Mouse (Mus musculus): ENCODE data around the gene Krtap17-1. TPM values are rescaled to one million over a fixed set of nuclear protein-coding genes. Genes with fewer than 3 reads are reported as not detected.

The Krtap17-1 gene
- not detected in 2 replicates for polyA plus RNA-seq (2014; fragmentation: Nextera tagmentation; extraction: Ambion mirVana)

GRCm38 (mm10) chr11:99993620-99994383 lies at the start of gene Krtap17-1:
Gene Krtap17-1, minus strand, starts transcription at chr11:99993994.
- no peak within 1 kb of the TSS for H3K27ac ChIP-seq (ENCODE audit: low read depth)
- ATAC-seq (replicated peaks; ENCODE audit: low FRiP score, low TSS enrichment, low read depth) (no peak), DNase-seq (ENCODE audit: low spot score) (no peak)
- H3K4me2 ChIP-seq (ENCODE audit: low read length) = peak within 1 kb of the TSS; percentile 1; the same call in 1 of the 2 replicates
- WGBS = 19% methylated on average over 26 of the region's 26 CpGs
- H3K27me3 ChIP-seq (replicated peaks; ENCODE audit: control insufficient read depth, insufficient read depth, low read length) = 0 out of 2 replicates have a peak, but pooled peaks cover 6% of the 10 kb centered on the region
- no peak within 1 kb of the TSS for H3K9ac ChIP-seq (ENCODE audit: low read length)
- H3K4me1 ChIP-seq (replicated peaks; ENCODE audit: control insufficient read depth, insufficient read depth, low read length) = peaks cover 3% of the 10 kb centered on the region; the same call in 1 of the 2 replicates
- H3K36me3 ChIP-seq (ENCODE audit: control insufficient read depth, insufficient read depth, low read length) = no peaks in the 10 kb centered on the region
- H3K9me3 ChIP-seq (ENCODE audit: control insufficient read depth, low read length) = no peaks in the 10 kb centered on the region
- H3K4me3 ChIP-seq (ENCODE audit: low read depth, low read length) = no peak within 1 kb of the TSS

- Histone ChIP-seq H3K27me3 (replicated peaks; ENCODE audit: control insufficient read depth, insufficient read depth, low read length) (no peaks in the 10 kb centered on the region), H3K27ac (ENCODE audit: low read depth) (no peak within 1 kb of the TSS), H3K4me3 (ENCODE audit: low read depth, low read length) (no peak within 1 kb of the TSS), H3K9me3 (ENCODE audit: control insufficient read depth, low read length) (no peaks in the 10 kb centered on the region), H3K4me1 (replicated peaks; ENCODE audit: control insufficient read depth, insufficient read depth, low read length) (no peaks in the 10 kb centered on the region), H3K36me3 (ENCODE audit: control insufficient read depth, insufficient read depth, low read length) (no peaks in the 10 kb centered on the region), H3K4me2 (ENCODE audit: low read length) (no peak within 1 kb of the TSS), H3K9ac (ENCODE audit: low read length) (no peak within 1 kb of the TSS)
- DNase-seq (ENCODE audit: low spot score) (peak; percentile 15), ATAC-seq (replicated peaks; ENCODE audit: low FRiP score, low TSS enrichment, low read depth) (no peak)
- WGBS = 90% methylated on average over 6 of the region's 6 CpGs
Measured at GRCm38 (mm10) chr11:100041454-100041853, 47.7 kb upstream of the Krtap17-1 start, which contains the start of gene Krt34. Gene Krt34, minus strand, starts transcription at chr11:100041554.

DNA sequence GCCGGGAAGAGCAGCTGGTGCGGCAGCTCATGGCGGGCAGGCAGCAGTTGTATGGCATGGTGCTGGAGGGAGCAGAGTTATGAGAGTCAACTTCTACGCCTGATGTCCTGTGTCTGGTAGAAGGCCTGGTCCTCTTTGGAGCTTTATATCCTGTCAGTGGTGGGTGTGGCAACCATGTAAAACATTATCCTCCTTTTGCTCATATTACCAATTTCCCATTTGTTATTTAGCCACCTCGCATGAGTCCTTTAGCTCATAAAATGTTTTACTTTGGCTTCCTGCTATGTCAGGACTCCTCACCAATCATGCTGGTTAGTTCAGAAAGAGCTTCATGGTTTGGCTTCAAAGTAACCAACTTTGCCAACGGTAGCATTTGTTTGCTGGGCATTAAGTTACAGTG lies 36.0 kb upstream of the Krtap17-1 start, which contains the start of gene Krt33b:
Krt33b (minus strand) TSS at position 101 of the 400 bp plus-strand sequence.
- Histone ChIP-seq H3K36me3 (ENCODE audit: control insufficient read depth, insufficient read depth, low read length) (no peaks in the 10 kb centered on the region), H3K4me3 (ENCODE audit: low read depth, low read length) (no peak within 1 kb of the TSS), H3K27ac (ENCODE audit: low read depth) (no peak within 1 kb of the TSS), H3K4me1 (replicated peaks; ENCODE audit: control insufficient read depth, insufficient read depth, low read length) (no peaks in the 10 kb centered on the region), H3K4me2 (ENCODE audit: low read length) (no peak within 1 kb of the TSS), H3K9ac (ENCODE audit: low read length) (no peak within 1 kb of the TSS), H3K27me3 (replicated peaks; ENCODE audit: control insufficient read depth, insufficient read depth, low read length) (no peaks in the 10 kb centered on the region), H3K9me3 (ENCODE audit: control insufficient read depth, low read length) (no peaks in the 10 kb centered on the region)
- 84% methylated on average over 6 of the region's 6 CpGs for WGBS
- no peak for ATAC-seq (replicated peaks; ENCODE audit: low FRiP score, low TSS enrichment, low read depth)
- DNase-seq (ENCODE audit: low spot score) = no peak

DNA sequence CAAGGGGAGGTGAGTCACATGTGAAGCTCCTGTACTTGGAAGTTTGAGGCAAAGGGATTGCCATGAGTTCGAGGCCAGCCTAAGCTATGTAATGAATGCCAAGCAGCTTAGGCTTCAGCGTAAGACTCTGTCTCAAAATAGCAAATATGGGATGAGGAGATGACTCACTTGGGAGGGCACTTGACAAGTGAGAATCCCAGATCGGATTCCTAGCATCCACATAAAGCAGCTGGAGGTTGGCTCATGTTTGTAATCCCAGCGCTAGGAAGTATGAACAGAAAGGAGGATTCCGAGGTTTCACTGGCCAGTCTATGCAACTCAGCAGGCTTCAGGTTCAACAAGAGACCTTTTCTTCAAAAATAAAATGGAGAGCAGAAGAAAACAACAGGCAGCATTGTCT lies 27.6 kb upstream of the Krtap17-1 start:
- Histone ChIP-seq H3K27me3 (replicated peaks; ENCODE audit: control insufficient read depth, insufficient read depth, low read length) (no peaks in the 10 kb centered on the region), H3K4me2 (ENCODE audit: low read length) (no peak overlapping the region), H3K9me3 (ENCODE audit: control insufficient read depth, low read length) (no peaks in the 10 kb centered on the region), H3K27ac (ENCODE audit: low read depth) (no peak overlapping the region), H3K4me3 (ENCODE audit: low read depth, low read length) (no peak overlapping the region), H3K4me1 (replicated peaks; ENCODE audit: control insufficient read depth, insufficient read depth, low read length) (no peaks in the 10 kb centered on the region), H3K36me3 (ENCODE audit: control insufficient read depth, insufficient read depth, low read length) (no peaks in the 10 kb centered on the region), H3K9ac (ENCODE audit: low read length) (no peak overlapping the region)
- 72% methylated on average over 5 of the region's 5 CpGs for WGBS
- ATAC-seq (replicated peaks; ENCODE audit: low FRiP score, low TSS enrichment, low read depth) (no peak), DNase-seq (ENCODE audit: low spot score) (no peak)

DNA sequence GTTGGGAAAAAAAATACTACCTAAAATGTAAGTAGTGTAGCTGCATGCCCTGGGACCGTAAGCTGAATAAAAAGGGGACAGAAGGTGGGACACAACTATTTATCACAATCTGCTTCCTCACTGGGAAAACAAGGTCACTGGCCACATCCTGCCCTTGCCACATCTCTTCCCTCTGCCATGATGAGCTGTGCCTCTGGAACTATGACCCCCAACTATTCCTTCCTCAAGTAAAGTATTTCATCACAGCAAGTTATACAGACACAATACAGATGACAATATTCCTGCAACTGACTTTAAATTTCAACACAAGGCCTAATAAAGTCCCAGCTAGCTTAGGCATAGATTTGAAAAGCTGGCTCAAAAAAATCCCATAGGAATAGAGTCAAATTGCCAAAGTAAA lies 25.7 kb upstream of the Krtap17-1 start:
- no peaks in the 10 kb centered on the region for H3K4me1 ChIP-seq (replicated peaks; ENCODE audit: control insufficient read depth, insufficient read depth, low read length)
- no peak for ATAC-seq (replicated peaks; ENCODE audit: low FRiP score, low TSS enrichment, low read depth)
- no peaks in the 10 kb centered on the region for H3K9me3 ChIP-seq (ENCODE audit: control insufficient read depth, low read length)
- no peak overlapping the region for H3K4me3 ChIP-seq (ENCODE audit: low read depth, low read length)
- H3K9ac ChIP-seq (ENCODE audit: low read length) = no peak overlapping the region
- peak; percentile 15 for DNase-seq (ENCODE audit: low spot score)
- H3K36me3 ChIP-seq (ENCODE audit: control insufficient read depth, insufficient read depth, low read length) = no peaks in the 10 kb centered on the region
- WGBS = 87% methylated on average over 1 of the region's 1 CpGs
- no peaks in the 10 kb centered on the region for H3K27me3 ChIP-seq (replicated peaks; ENCODE audit: control insufficient read depth, insufficient read depth, low read length)
- H3K27ac ChIP-seq (ENCODE audit: low read depth) = no peak overlapping the region
- H3K4me2 ChIP-seq (ENCODE audit: low read length) = no peak overlapping the region

- DNase-seq (ENCODE audit: low spot score) (no peak), ATAC-seq (replicated peaks; ENCODE audit: low FRiP score, low TSS enrichment, low read depth) (no peak)
- H3K27ac ChIP-seq (ENCODE audit: low read depth) = no peak within 1 kb of the TSS
- no peak within 1 kb of the TSS for H3K4me2 ChIP-seq (ENCODE audit: low read length)
- no peaks in the 10 kb centered on the region for H3K27me3 ChIP-seq (replicated peaks; ENCODE audit: control insufficient read depth, insufficient read depth, low read length)
- no peaks in the 10 kb centered on the region for H3K4me1 ChIP-seq (replicated peaks; ENCODE audit: control insufficient read depth, insufficient read depth, low read length)
- H3K36me3 ChIP-seq (ENCODE audit: control insufficient read depth, insufficient read depth, low read length) = no peaks in the 10 kb centered on the region
- H3K9me3 ChIP-seq (ENCODE audit: control insufficient read depth, low read length) = no peaks in the 10 kb centered on the region
- H3K9ac ChIP-seq (ENCODE audit: low read length) = no peak within 1 kb of the TSS
- WGBS = 63% methylated on average over 4 of the region's 4 CpGs
- H3K4me3 ChIP-seq (ENCODE audit: low read depth, low read length) = no peak within 1 kb of the TSS
Measured at GRCm38 (mm10) chr11:100016112-100016511, 22.3 kb upstream of the Krtap17-1 start, which contains the start of gene Krt33a. Gene Krt33a, minus strand, starts transcription at chr11:100016212.

DNA sequence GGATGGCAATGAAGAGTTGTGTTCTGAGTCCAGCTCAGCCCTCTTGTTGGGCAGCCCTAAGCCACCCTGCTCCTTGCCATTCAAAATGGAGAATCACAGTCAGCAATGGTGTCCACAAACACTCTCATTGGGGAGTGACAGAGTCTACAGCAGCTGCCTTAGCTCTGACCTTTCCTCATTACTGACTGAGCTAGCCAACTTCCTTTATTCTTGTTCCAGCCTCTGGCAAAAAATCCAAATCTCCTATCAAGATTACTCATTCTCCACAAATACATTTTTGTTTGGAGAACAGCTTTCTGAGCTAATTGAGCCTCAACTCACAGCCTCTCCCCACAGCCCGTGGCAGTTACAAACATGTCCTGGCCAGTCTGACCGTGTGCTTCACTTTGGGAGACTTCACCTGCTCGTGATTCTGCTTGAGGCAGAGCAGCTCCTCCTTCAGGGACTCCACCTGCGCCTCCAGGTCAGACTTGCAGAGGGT lies 19.9 kb upstream of the Krtap17-1 start:
- ATAC-seq (replicated peaks; ENCODE audit: low FRiP score, low TSS enrichment, low read depth) (no peak), DNase-seq (ENCODE audit: low spot score) (no peak)
- WGBS = 70% methylated on average over 4 of the region's 4 CpGs
- no peaks in the 10 kb centered on the region for H3K36me3 ChIP-seq (ENCODE audit: control insufficient read depth, insufficient read depth, low read length)
- H3K4me3 ChIP-seq (ENCODE audit: low read depth, low read length) = no peak overlapping the region
- no peaks in the 10 kb centered on the region for H3K4me1 ChIP-seq (replicated peaks; ENCODE audit: control insufficient read depth, insufficient read depth, low read length)
- no peak overlapping the region for H3K9ac ChIP-seq (ENCODE audit: low read length)
- no peaks in the 10 kb centered on the region for H3K27me3 ChIP-seq (replicated peaks; ENCODE audit: control insufficient read depth, insufficient read depth, low read length)
- H3K4me2 ChIP-seq (ENCODE audit: low read length) = no peak overlapping the region
- no peak overlapping the region for H3K27ac ChIP-seq (ENCODE audit: low read depth)
- H3K9me3 ChIP-seq (ENCODE audit: control insufficient read depth, low read length) = no peaks in the 10 kb centered on the region

GRCm38 (mm10) chr11:100010682-100011081 lies 16.9 kb upstream of the Krtap17-1 start:
- Histone ChIP-seq H3K4me2 (ENCODE audit: low read length) (no peak overlapping the region), H3K9ac (ENCODE audit: low read length) (no peak overlapping the region), H3K27ac (ENCODE audit: low read depth) (no peak overlapping the region), H3K4me1 (replicated peaks; ENCODE audit: control insufficient read depth, insufficient read depth, low read length) (no peaks in the 10 kb centered on the region), H3K27me3 (replicated peaks; ENCODE audit: control insufficient read depth, insufficient read depth, low read length) (no peaks in the 10 kb centered on the region), H3K4me3 (ENCODE audit: low read depth, low read length) (no peak overlapping the region), H3K36me3 (ENCODE audit: control insufficient read depth, insufficient read depth, low read length) (no peaks in the 10 kb centered on the region), H3K9me3 (ENCODE audit: control insufficient read depth, low read length) (no peaks in the 10 kb centered on the region)
- ATAC-seq (replicated peaks; ENCODE audit: low FRiP score, low TSS enrichment, low read depth) (no peak), DNase-seq (ENCODE audit: low spot score) (no peak)
- 79% methylated on average over 5 of the region's 5 CpGs for WGBS

GRCm38 (mm10) chr11:100008336-100008735 lies 14.5 kb upstream of the Krtap17-1 start:
- no peak overlapping the region for H3K27ac ChIP-seq (ENCODE audit: low read depth)

More at GRCm38 (mm10) chr11:100008336-100008735, 14.5 kb upstream of the Krtap17-1 start:
- Histone ChIP-seq H3K4me2 (ENCODE audit: low read length) (no peak overlapping the region), H3K4me3 (ENCODE audit: low read depth, low read length) (no peak overlapping the region), H3K36me3 (ENCODE audit: control insufficient read depth, insufficient read depth, low read length) (no peaks in the 10 kb centered on the region), H3K9me3 (ENCODE audit: control insufficient read depth, low read length) (no peaks in the 10 kb centered on the region), H3K9ac (ENCODE audit: low read length) (no peak overlapping the region), H3K27me3 (replicated peaks; ENCODE audit: control insufficient read depth, insufficient read depth, low read length) (no peaks in the 10 kb centered on the region), H3K4me1 (replicated peaks; ENCODE audit: control insufficient read depth, insufficient read depth, low read length) (no peaks in the 10 kb centered on the region)
- no peak for ATAC-seq (replicated peaks; ENCODE audit: low FRiP score, low TSS enrichment, low read depth)
- no peak for DNase-seq (ENCODE audit: low spot score)
- 90% methylated on average over 5 of the region's 5 CpGs for WGBS

Measured in intestine, embryonic 14.5 days (tissue).